Mouse (Mus musculus): Measurements from ENCODE around the gene Hao2. TPM values are rescaled to one million over a fixed set of nuclear protein-coding genes. Genes with fewer than 3 reads are reported as not detected.

Hao2 gene
- total and polyA plus RNA-seq, 3 experiments = not detected

DNA sequence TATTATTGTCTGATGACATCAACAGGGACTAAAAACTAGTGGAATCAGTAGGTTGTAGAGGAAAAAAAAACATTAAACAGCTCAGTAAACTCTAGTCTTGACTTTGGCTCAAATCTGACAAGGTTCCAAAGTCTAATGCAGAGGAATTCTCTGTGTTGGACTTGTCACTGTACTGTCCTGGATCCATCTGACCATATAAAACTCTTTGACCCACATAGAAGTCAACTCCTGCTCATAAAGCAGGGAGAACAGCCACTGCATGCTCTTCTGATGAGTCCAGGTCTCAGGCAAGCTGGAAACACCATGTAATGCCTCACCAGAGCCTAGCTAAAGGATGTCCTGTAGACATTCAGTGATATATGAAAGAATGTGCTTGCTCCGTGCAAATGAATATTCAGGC, 41.0 kb upstream of the Hao2 start:
- 80% methylated on average over 1 of the region's 1 CpGs for WGBS
- no peaks in the 10 kb centered on the region for H3K27me3 ChIP-seq (ENCODE audit: control insufficient read depth, insufficient read depth, low read length)
- H3K9ac ChIP-seq (ENCODE audit: low read depth, low read length) = no peak overlapping the region
- TF ChIP-seq POLR2A (IDR thresholded peaks at IDR 0.05; ENCODE audit: insufficient read depth, low read depth, low read length) = no peak
- TF ChIP-seq CTCF (IDR thresholded peaks at IDR 0.05) = no peak
- TF ChIP-seq EP300 (IDR thresholded peaks at IDR 0.05; ENCODE audit: insufficient read depth, low read depth, low read length) = no peak
- no peak overlapping the region for H3K4me3 ChIP-seq
- no peaks in the 10 kb centered on the region for H3K36me3 ChIP-seq (ENCODE audit: control insufficient read depth, insufficient read depth, low read length)
- no peaks in the 10 kb centered on the region for H3K4me1 ChIP-seq (ENCODE audit: control insufficient read depth, insufficient read depth, low read length)
- intact Hi-C loops (cut with DNase I) = no loop called here
- no peaks in the 10 kb centered on the region for H3K79me2 ChIP-seq (replicated peaks; ENCODE audit: control insufficient read depth, insufficient read depth, low read length)
- H3K27ac ChIP-seq = no peak overlapping the region
- no peak for DNase-seq

GRCm38 (mm10) chr3:98932421-98932820, 39.4 kb upstream of the Hao2 start:
- no peaks in the 10 kb centered on the region for H3K27me3 ChIP-seq (ENCODE audit: control insufficient read depth, insufficient read depth, low read length)
- H3K27ac ChIP-seq = no peak overlapping the region
- H3K79me2 ChIP-seq (replicated peaks; ENCODE audit: control insufficient read depth, insufficient read depth, low read length) = no peaks in the 10 kb centered on the region
- no peak overlapping the region for H3K9ac ChIP-seq (ENCODE audit: low read depth, low read length)
- intact Hi-C loops (cut with DNase I) = no loop called here
- H3K36me3 ChIP-seq (ENCODE audit: control insufficient read depth, insufficient read depth, low read length) = no peaks in the 10 kb centered on the region
- no peaks in the 10 kb centered on the region for H3K4me1 ChIP-seq (ENCODE audit: control insufficient read depth, insufficient read depth, low read length)
- no peak overlapping the region for H3K4me3 ChIP-seq
- TF ChIP-seq POLR2A (IDR thresholded peaks at IDR 0.05; ENCODE audit: insufficient read depth, low read depth, low read length) = no peak
- no peak for TF ChIP-seq CTCF (IDR thresholded peaks at IDR 0.05)
- no peak for TF ChIP-seq EP300 (IDR thresholded peaks at IDR 0.05; ENCODE audit: insufficient read depth, low read depth, low read length)
- DNase-seq = no peak

- Histone ChIP-seq H3K36me3 (ENCODE audit: control insufficient read depth, insufficient read depth, low read length) (no peaks in the 10 kb centered on the region), H3K27me3 (ENCODE audit: control insufficient read depth, insufficient read depth, low read length) (no peaks in the 10 kb centered on the region), H3K79me2 (replicated peaks; ENCODE audit: control insufficient read depth, insufficient read depth, low read length) (no peaks in the 10 kb centered on the region), H3K4me3 (no peak overlapping the region), H3K27ac (no peak overlapping the region), H3K9ac (ENCODE audit: low read depth, low read length) (no peak overlapping the region), H3K4me1 (ENCODE audit: control insufficient read depth, insufficient read depth, low read length) (no peaks in the 10 kb centered on the region)
- 16% methylated on average over 1 of the region's 1 CpGs for WGBS
- TF ChIP-seq EP300 (IDR thresholded peaks at IDR 0.05; ENCODE audit: insufficient read depth, low read depth, low read length) = no peak
- no peak for TF ChIP-seq CTCF (IDR thresholded peaks at IDR 0.05)
- TF ChIP-seq POLR2A (IDR thresholded peaks at IDR 0.05; ENCODE audit: insufficient read depth, low read depth, low read length) = no peak
- intact Hi-C loops (cut with DNase I) = no loop called here
- DNase-seq = no peak
These were observed 38.8 kb upstream of the Hao2 start for GRCm38 (mm10) chr3:98931836-98932235.

DNA sequence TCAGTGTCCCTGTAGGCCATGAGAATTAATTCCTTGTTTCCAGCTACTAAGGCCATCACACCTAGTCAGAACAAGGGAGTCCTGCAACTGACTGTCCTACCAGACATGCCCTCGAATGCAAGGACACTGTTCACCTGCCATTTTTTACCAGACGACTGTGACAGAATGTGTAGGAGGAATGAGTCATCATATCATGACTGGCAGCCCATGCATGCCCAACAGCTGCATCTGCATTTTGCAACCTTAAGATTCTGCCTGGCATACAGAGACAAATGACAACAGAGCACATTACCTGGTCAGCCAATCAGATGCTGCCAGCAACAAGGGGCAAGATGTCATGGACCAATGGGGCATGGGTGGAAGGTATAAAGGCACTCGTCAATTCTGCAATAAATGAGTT, 27.4 kb upstream of the Hao2 start:
- no peak overlapping the region for H3K4me3 ChIP-seq
- no peak overlapping the region for H3K9ac ChIP-seq (ENCODE audit: low read depth, low read length)
- no peaks in the 10 kb centered on the region for H3K79me2 ChIP-seq (replicated peaks; ENCODE audit: control insufficient read depth, insufficient read depth, low read length)
- H3K27me3 ChIP-seq (ENCODE audit: control insufficient read depth, insufficient read depth, low read length) = no peaks in the 10 kb centered on the region
- no peaks in the 10 kb centered on the region for H3K36me3 ChIP-seq (ENCODE audit: control insufficient read depth, insufficient read depth, low read length)
- TF ChIP-seq EP300 (IDR thresholded peaks at IDR 0.05; ENCODE audit: insufficient read depth, low read depth, low read length) (no peak), CTCF (IDR thresholded peaks at IDR 0.05) (no peak), POLR2A (IDR thresholded peaks at IDR 0.05; ENCODE audit: insufficient read depth, low read depth, low read length) (no peak)
- no peaks in the 10 kb centered on the region for H3K4me1 ChIP-seq (ENCODE audit: control insufficient read depth, insufficient read depth, low read length)
- intact Hi-C loops (cut with DNase I) = no loop called here
- DNase-seq = no peak
- WGBS = 59% methylated on average over 3 of the region's 3 CpGs
- H3K27ac ChIP-seq = no peak overlapping the region

GRCm38 (mm10) chr3:98917260-98917659, 24.2 kb upstream of the Hao2 start:
- TF ChIP-seq CTCF (IDR thresholded peaks at IDR 0.05) (no peak), POLR2A (IDR thresholded peaks at IDR 0.05; ENCODE audit: insufficient read depth, low read depth, low read length) (no peak)
- intact Hi-C loops (cut with DNase I) = no loop called here
- H3K4me3 ChIP-seq = no peak overlapping the region
- H3K27me3 ChIP-seq (ENCODE audit: control insufficient read depth, insufficient read depth, low read length) = no peaks in the 10 kb centered on the region
- H3K4me1 ChIP-seq (ENCODE audit: control insufficient read depth, insufficient read depth, low read length) = no peaks in the 10 kb centered on the region
- WGBS = 40% methylated on average over 1 of the region's 1 CpGs
- no peaks in the 10 kb centered on the region for H3K79me2 ChIP-seq (replicated peaks; ENCODE audit: control insufficient read depth, insufficient read depth, low read length)
- no peak overlapping the region for H3K27ac ChIP-seq
- DNase-seq = no peak
- no peaks in the 10 kb centered on the region for H3K36me3 ChIP-seq (ENCODE audit: control insufficient read depth, insufficient read depth, low read length)
- no peak overlapping the region for H3K9ac ChIP-seq (ENCODE audit: low read depth, low read length)

DNA sequence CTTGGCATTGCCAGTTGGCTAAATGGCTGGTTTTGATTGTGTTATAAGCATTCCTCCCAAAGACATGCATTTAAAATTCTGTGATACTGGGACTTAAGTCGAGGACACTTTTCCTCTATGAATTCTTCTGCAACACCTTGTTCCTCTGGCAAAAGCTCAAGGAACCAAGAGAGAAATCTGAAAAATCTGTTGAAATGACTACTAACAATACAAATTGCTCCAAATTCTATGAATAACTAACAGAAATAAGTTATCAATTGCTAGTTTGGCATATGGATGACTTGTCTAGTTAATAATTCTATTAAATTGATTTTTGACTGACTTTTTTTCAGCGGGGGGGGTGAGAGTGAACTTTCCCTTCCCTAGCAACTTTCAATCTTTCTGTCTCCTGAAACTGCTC, 23.8 kb upstream of the Hao2 start:
- WGBS = 65% methylated on average over 2 of the region's 2 CpGs
- TF ChIP-seq EP300 (IDR thresholded peaks at IDR 0.05; ENCODE audit: insufficient read depth, low read depth, low read length) (no peak), CTCF (IDR thresholded peaks at IDR 0.05) (no peak), POLR2A (IDR thresholded peaks at IDR 0.05; ENCODE audit: insufficient read depth, low read depth, low read length) (no peak)
- no peak overlapping the region for H3K27ac ChIP-seq
- no peaks in the 10 kb centered on the region for H3K79me2 ChIP-seq (replicated peaks; ENCODE audit: control insufficient read depth, insufficient read depth, low read length)
- H3K9ac ChIP-seq (ENCODE audit: low read depth, low read length) = no peak overlapping the region
- H3K4me1 ChIP-seq (ENCODE audit: control insufficient read depth, insufficient read depth, low read length) = no peaks in the 10 kb centered on the region
- intact Hi-C loops (cut with DNase I) = no loop called here
- H3K36me3 ChIP-seq (ENCODE audit: control insufficient read depth, insufficient read depth, low read length) = no peaks in the 10 kb centered on the region
- no peak overlapping the region for H3K4me3 ChIP-seq
- H3K27me3 ChIP-seq (ENCODE audit: control insufficient read depth, insufficient read depth, low read length) = no peaks in the 10 kb centered on the region
- no peak for DNase-seq
